Mouse (Mus musculus) bone marrow macrophage, adult 2 months (primary cell): Measurements from ENCODE around the gene Styx. TPM values are rescaled to one million over a fixed set of nuclear protein-coding genes. Genes with fewer than 3 reads are reported as not detected.
A peak's percentile ranks its signal among the peaks of the same experiment; 100 is the strongest.

Experiments used
- H3K27ac ChIP-seq: 2 replicates; pipeline ENCODE4 v1.5.1; 2012; ENCODE audit warnings: low read depth, low read length; ENCODE audit not compliant: insufficient read depth
- H3K4me1 ChIP-seq: 2 replicates; pipeline ENCODE4 v1.6.1; 2012; ENCODE audit warnings: low read length; ENCODE audit not compliant: control insufficient read depth, insufficient read depth
- H3K4me3 ChIP-seq: 2 replicates; pipeline ENCODE4 v1.5.1; 2012; ENCODE audit warnings: mild to moderate bottlenecking, low read length, moderate library complexity; ENCODE audit not compliant: insufficient read depth
- CTCF ChIP-seq: IDR thresholded peaks from 2 replicates; pipeline ENCODE4 v1.5.1; 2012; ENCODE audit warnings: low read depth, mild to moderate bottlenecking, low read length, moderate library complexity
- POLR2A ChIP-seq: IDR thresholded peaks from 2 replicates; pipeline ENCODE4 v1.6.1; 2012; ENCODE audit warnings: mild to moderate bottlenecking, low read depth, low read length, borderline replicate concordance
- polyA plus RNA-seq: library from polyadenylated mRNA; stranded (reverse); fragments of >200 nt; gene quantifications from 2 replicates; pipeline ENCODE4 v1.2.4, GENCODE M21; 2012; ENCODE audit not compliant: missing spikeins, insufficient read depth, insufficient read length

Gene Styx
- polyA plus RNA-seq, 1 experiment: 20.9 TPM

GRCm38 (mm10) chr14:45318426-45319236, 32.3 kb upstream of the Styx start, which contains the start of gene Ero1l:
TSS of gene Ero1l (minus strand) at chr14:45318771.
- Histone ChIP-seq H3K4me3 (peak within 1 kb of the TSS; percentile 96), H3K4me1 (peaks cover 53% of the 10 kb centered on the region), H3K27ac (peak within 1 kb of the TSS; percentile 83)
- TF ChIP-seq POLR2A (no peak; the same call in 1 of the 2 replicates), CTCF (no peak)

- Histone ChIP-seq H3K4me1 (peaks cover 48% of the 10 kb centered on the region), H3K27ac (no peak overlapping the region), H3K4me3 (no peak overlapping the region)
- TF ChIP-seq CTCF (no peak), POLR2A (no peak)
Measured at GRCm38 (mm10) chr14:45319237-45319610, 31.7 kb upstream of the Styx start.

DNA sequence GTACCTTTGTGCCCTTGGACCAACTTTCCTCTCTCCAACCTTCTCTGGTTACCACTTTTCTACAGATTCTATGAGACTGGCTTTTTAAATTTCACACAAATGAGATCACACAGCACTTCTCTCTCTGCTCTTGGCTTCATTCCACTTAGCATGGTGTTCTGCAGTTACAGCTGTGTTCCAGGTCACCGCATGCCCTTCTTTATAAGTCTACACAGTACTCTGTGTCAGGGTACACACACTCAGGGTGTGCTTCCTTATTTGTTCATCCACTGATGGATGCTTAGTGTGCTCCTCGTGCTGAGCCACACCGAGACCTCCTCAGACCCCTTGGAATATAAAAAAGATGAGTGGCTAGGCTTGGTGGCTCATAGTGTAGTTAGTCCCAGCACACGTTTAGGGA, 30.8 kb upstream of the Styx start:
- no peak for TF ChIP-seq POLR2A
- TF ChIP-seq CTCF: no peak
- Histone ChIP-seq H3K4me1 (peaks cover 53% of the 10 kb centered on the region), H3K4me3 (no peak overlapping the region), H3K27ac (no peak overlapping the region)

DNA sequence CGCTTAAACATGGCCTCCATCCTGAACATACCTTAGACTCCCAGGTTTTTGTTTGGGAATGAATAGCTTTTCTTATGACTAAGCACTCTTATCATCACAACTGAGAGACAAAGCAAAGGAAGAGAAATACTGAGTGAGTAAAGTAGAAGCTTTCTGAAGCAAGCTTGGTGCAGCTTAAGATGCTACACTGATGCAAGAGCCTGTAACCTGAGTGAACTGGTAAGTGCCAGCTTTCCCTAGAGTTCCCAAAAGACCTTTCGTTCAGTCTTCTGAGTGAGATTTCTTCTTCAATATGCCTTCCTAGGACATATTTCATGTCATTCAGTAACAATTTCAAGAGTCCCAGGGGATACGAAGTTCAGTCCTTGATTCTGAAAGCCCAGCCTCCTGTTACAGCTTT, 29.8 kb upstream of the Styx start:
- TF ChIP-seq POLR2A (no peak), CTCF (no peak)
- Histone ChIP-seq H3K4me3 (no peak overlapping the region), H3K27ac (no peak overlapping the region), H3K4me1 (peaks cover 49% of the 10 kb centered on the region)

DNA sequence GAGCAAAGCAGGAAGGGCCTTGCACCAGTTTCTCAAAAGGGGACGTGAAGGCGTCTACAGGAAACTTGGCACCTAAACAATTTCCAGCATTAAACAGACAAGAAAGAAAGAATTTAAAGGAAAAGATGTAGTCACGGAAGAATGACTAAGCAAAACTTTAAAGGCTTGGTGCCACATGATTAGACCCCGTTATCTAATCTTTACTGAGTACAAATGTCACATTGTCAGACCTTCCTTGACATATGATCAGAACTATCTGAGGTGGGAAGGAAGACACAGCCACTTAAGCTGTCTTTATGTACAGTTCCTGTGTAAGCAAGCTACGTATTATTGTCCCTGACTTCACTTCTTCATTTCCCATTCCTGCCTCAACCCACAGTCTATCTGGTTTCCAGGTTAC, 29.3 kb upstream of the Styx start:
- H3K27ac ChIP-seq: no peak overlapping the region

DNA sequence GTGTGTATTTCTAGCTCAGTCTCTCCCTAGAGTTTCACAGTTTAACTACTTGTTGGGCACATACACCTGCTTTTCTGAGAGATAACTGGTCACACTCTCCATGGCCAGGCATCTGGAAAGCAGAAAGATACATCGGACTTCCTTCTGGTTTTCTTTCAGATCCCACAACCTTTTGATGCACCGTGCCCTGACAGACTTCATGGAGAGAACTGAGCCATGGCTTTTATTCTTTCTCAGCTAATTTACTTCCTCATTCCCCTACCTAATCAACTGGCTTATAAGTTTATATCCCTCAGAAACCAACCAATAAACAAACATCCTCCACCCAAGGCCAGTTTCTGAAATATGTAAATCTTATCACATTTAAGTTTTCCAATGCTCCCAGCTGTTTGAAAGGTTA, 28.4 kb upstream of the Styx start:
- H3K4me1 ChIP-seq: peaks cover 50% of the 10 kb centered on the region
- H3K27ac ChIP-seq: no peak overlapping the region
- TF ChIP-seq CTCF: no peak
- TF ChIP-seq POLR2A: no peak
- no peak overlapping the region for H3K4me3 ChIP-seq

More for the DNA sequence above, 29.3 kb upstream of the Styx start:
- H3K4me1 ChIP-seq: peaks cover 49% of the 10 kb centered on the region
- TF ChIP-seq POLR2A: no peak
- no peak for TF ChIP-seq CTCF
- H3K4me3 ChIP-seq: no peak overlapping the region

DNA sequence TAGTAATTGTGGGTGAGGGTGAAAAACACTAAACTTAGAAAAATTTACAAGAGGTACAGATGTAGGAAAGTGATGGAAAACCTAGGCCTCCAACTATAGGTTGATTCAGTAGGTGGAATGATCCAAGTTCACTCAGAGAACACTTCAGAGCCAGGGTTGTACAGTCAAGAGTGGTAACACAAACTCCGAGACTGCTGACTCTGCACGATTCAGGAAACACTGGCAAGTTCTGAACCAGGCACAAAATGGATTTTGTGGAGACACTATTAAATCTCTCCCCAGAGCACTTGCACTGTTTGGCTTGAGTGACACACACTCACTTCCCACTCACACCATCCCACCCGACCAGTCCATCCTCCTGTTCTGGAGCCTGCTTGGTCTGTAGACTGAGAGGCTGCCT, 27.6 kb upstream of the Styx start:
- peaks cover 50% of the 10 kb centered on the region for H3K4me1 ChIP-seq
- no peak overlapping the region for H3K4me3 ChIP-seq
- H3K27ac ChIP-seq: no peak overlapping the region
- TF ChIP-seq CTCF (no peak), POLR2A (no peak)

DNA sequence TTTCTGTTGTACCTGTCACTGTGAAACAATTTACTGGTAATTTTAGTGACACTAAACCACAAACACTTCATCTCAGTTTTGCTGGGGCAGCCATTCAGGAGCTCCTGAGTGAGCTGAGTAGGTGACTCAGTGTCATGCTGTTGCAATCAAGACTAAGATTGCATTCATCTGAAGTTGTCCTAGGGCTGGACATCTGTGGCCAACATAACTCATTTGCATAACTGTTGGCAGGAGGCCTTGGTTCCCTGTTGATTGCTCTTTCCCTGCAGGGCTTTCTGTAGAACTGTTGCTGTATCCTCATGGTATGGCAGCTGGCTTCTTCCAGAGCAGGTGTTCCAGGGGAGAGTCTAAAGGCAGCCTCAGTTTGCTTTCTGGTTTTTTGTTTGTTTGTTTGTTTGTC, 25.4 kb upstream of the Styx start:
- H3K27ac ChIP-seq: peak overlapping the region; percentile 78
- no peak overlapping the region for H3K4me3 ChIP-seq
- peaks cover 41% of the 10 kb centered on the region for H3K4me1 ChIP-seq
- no peak for TF ChIP-seq CTCF

DNA sequence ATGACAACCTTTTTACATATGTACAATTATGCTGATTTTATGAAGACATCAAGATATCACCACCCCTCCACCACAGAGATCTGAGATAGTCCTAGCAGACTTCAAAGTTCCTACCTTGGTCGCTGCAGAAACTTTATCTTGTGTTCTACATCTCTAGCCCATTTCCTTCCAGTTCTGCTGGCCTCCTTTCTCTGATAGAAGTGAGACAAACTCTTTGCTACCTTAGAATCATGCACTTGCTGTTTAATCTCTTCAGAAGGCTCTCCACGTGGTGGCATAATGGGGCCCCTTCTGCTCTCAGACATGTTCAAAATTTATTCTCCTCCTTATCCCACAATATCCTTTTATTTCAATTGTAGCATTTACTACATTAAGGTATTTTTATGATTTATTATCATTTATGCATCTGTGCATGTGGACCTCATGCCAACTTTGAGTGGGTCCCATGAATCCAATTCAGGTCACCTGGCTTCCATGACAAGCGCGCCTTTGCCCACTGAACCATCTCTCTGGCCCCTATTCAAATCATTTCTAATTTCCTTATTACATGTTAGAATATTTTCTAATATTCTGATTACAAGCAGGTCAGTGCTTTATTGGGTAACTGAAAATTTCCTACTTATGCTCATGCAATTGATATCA, 22.7 kb upstream of the Styx start:
- Histone ChIP-seq H3K27ac (no peak overlapping the region), H3K4me3 (no peak overlapping the region), H3K4me1 (peaks cover 28% of the 10 kb centered on the region)
- TF ChIP-seq CTCF: no peak
- no peak for TF ChIP-seq POLR2A

DNA sequence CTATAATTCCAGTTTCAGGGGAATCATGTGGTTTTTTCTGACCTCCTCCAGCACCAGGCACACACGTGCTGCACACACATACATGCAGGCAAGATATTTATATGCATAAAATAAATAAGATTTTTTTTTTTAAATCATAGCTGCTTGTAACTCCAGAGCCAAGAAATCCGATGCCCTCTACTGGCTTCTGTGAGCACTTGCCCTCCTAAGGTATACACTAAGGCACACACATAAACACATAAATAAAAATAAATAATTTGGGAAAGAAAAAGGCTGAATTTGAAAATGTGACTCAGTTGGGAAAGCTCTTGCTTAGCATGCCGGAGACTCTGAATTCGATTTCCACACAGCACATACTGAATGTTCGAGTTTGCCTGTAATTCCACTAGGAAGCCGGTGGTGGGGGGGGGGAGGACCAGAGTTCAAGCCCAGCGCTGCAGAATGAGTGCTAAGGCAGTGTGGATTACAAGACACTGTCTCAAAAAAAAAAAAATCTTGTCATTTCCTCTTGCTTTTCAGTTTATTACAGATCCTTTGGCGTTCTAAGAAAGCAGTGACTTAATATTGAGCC, 21.8 kb upstream of the Styx start:
- TF ChIP-seq CTCF (no peak), POLR2A (no peak)
- peak overlapping the region; percentile 16 for H3K27ac ChIP-seq
- peak overlapping the region; percentile 47; the same call in 1 of the 2 replicates for H3K4me3 ChIP-seq
- H3K4me1 ChIP-seq: peaks cover 28% of the 10 kb centered on the region
